Mouse (Mus musculus): ENCODE measurements around the gene Rtn4rl2. TPM values are rescaled to one million over a fixed set of nuclear protein-coding genes. Genes with fewer than 3 reads are reported as not detected.

Gene Rtn4rl2
- polyA plus RNA-seq, 1 experiment from 2014 or later: 3.9 TPM

- no peaks in the 10 kb centered on the region for H3K36me3 ChIP-seq
These were observed 9.1 kb upstream of the Rtn4rl2 start for GRCm38 (mm10) chr2:84895495-84896198.

GRCm38 (mm10) chr2:84893359-84893758 lies 6.8 kb upstream of the Rtn4rl2 start:
- H3K9me3 ChIP-seq (replicated peaks): no peaks in the 10 kb centered on the region
- peaks cover 26% of the 10 kb centered on the region for H3K27me3 ChIP-seq (replicated peaks)
- no peak overlapping the region for H3K27ac ChIP-seq (replicated peaks)
- no peak overlapping the region for H3K4me3 ChIP-seq (replicated peaks)
- WGBS: 61% methylated on average over 6 of the region's 6 CpGs
- no peaks in the 10 kb centered on the region for H3K36me3 ChIP-seq
- peaks cover 13% of the 10 kb centered on the region for H3K4me1 ChIP-seq
- no peak for ATAC-seq (ENCODE audit: low FRiP score)
- H3K9ac ChIP-seq (replicated peaks): no peak overlapping the region
- no peak overlapping the region for H3K4me2 ChIP-seq

More at GRCm38 (mm10) chr2:84895495-84896198, 9.1 kb upstream of the Rtn4rl2 start:
- Histone ChIP-seq H3K9me3 (replicated peaks) (no peaks in the 10 kb centered on the region), H3K27me3 (replicated peaks) (peaks cover 13% of the 10 kb centered on the region; the same call in 1 of the 2 replicates), H3K4me2 (no peak overlapping the region), H3K4me3 (replicated peaks) (no peak overlapping the region), H3K9ac (replicated peaks) (no peak overlapping the region), H3K27ac (replicated peaks) (no peak overlapping the region), H3K4me1 (no peaks in the 10 kb centered on the region)
- WGBS: 72% methylated on average over 4 of the region's 4 CpGs
- ATAC-seq (ENCODE audit: low FRiP score): no peak

- Histone ChIP-seq H3K4me2 (peak overlapping the region; percentile 81; the same call in 1 of the 2 replicates), H3K9ac (replicated peaks) (no peak overlapping the region), H3K27me3 (replicated peaks) (peaks cover 55% of the 10 kb centered on the region), H3K36me3 (no peaks in the 10 kb centered on the region), H3K9me3 (replicated peaks) (no peaks in the 10 kb centered on the region), H3K4me3 (replicated peaks) (no peak overlapping the region), H3K4me1 (peaks cover 38% of the 10 kb centered on the region), H3K27ac (replicated peaks) (no peak overlapping the region)
- no peak for ATAC-seq (ENCODE audit: low FRiP score)
- WGBS: 0% methylated on average over 5 of the region's 5 CpGs
These were observed 3.5 kb upstream of the Rtn4rl2 start for GRCm38 (mm10) chr2:84890045-84890340.

- no peak for ATAC-seq (ENCODE audit: low FRiP score)
- WGBS: 11% methylated on average over 14 of the region's 14 CpGs
- no peak overlapping the region for H3K27ac ChIP-seq (replicated peaks)
- H3K4me1 ChIP-seq: peaks cover 38% of the 10 kb centered on the region
- peak overlapping the region; percentile 32 for H3K4me3 ChIP-seq (replicated peaks)
- no peaks in the 10 kb centered on the region for H3K9me3 ChIP-seq (replicated peaks)
- peaks cover 60% of the 10 kb centered on the region for H3K27me3 ChIP-seq (replicated peaks)
- peak overlapping the region; percentile 81 for H3K4me2 ChIP-seq
- no peaks in the 10 kb centered on the region for H3K36me3 ChIP-seq
- peak overlapping the region; percentile 17; the same call in 1 of the 2 replicates for H3K9ac ChIP-seq (replicated peaks)
These were observed 3.0 kb upstream of the Rtn4rl2 start for GRCm38 (mm10) chr2:84889316-84890044.

GRCm38 (mm10) chr2:84888657-84889315 lies 2.3 kb upstream of the Rtn4rl2 start:
- ATAC-seq (ENCODE audit: low FRiP score): no peak
- 3% methylated on average over 28 of the region's 28 CpGs for WGBS
- H3K27ac ChIP-seq (replicated peaks): no peak overlapping the region
- H3K27me3 ChIP-seq (replicated peaks): peaks cover 67% of the 10 kb centered on the region
- H3K9ac ChIP-seq (replicated peaks): peak overlapping the region; percentile 17; the same call in 1 of the 2 replicates
- H3K36me3 ChIP-seq: no peaks in the 10 kb centered on the region
- H3K9me3 ChIP-seq (replicated peaks): no peaks in the 10 kb centered on the region
- peaks cover 40% of the 10 kb centered on the region for H3K4me1 ChIP-seq
- peak overlapping the region; percentile 81 for H3K4me2 ChIP-seq
- H3K4me3 ChIP-seq (replicated peaks): peak overlapping the region; percentile 32

- Histone ChIP-seq H3K4me1 (peaks cover 51% of the 10 kb centered on the region), H3K27me3 (replicated peaks) (peaks cover 77% of the 10 kb centered on the region)
These were observed 1.1 kb upstream of the Rtn4rl2 start for GRCm38 (mm10) chr2:84887411-84888271.

GRCm38 (mm10) chr2:84886821-84887281 lies 341 bp upstream of the Rtn4rl2 start:
- no peaks in the 10 kb centered on the region for H3K9me3 ChIP-seq (replicated peaks)
- H3K4me2 ChIP-seq: peak overlapping the region; percentile 81
- H3K27me3 ChIP-seq (replicated peaks): peaks cover 80% of the 10 kb centered on the region
- no peak overlapping the region for H3K27ac ChIP-seq (replicated peaks)
- peak overlapping the region; percentile 50 for H3K9ac ChIP-seq (replicated peaks)
- H3K4me3 ChIP-seq (replicated peaks): peak overlapping the region; percentile 67
- no peaks in the 10 kb centered on the region for H3K36me3 ChIP-seq
- peaks cover 53% of the 10 kb centered on the region for H3K4me1 ChIP-seq
- peak; percentile 58 for ATAC-seq (ENCODE audit: low FRiP score)
- WGBS: 0% methylated on average over 32 of the region's 39 CpGs

More at GRCm38 (mm10) chr2:84887411-84888271, 1.1 kb upstream of the Rtn4rl2 start:
- Histone ChIP-seq H3K27ac (replicated peaks) (no peak overlapping the region), H3K9me3 (replicated peaks) (no peaks in the 10 kb centered on the region), H3K36me3 (no peaks in the 10 kb centered on the region), H3K9ac (replicated peaks) (peak overlapping the region; percentile 50; the same call in 1 of the 2 replicates), H3K4me2 (peak overlapping the region; percentile 81), H3K4me3 (replicated peaks) (peak overlapping the region; percentile 67)
- ATAC-seq (ENCODE audit: low FRiP score): peak; percentile 23
- under 1% methylated on average over 58 of the region's 58 CpGs for WGBS

GRCm38 (mm10) chr2:84885084-84886055 lies 1.1 kb downstream of the Rtn4rl2 start:
- H3K9ac ChIP-seq (replicated peaks): no peak overlapping the region
- WGBS: 10% methylated on average over 21 of the region's 23 CpGs
- peak overlapping the region; percentile 81 for H3K4me2 ChIP-seq
- H3K36me3 ChIP-seq: no peaks in the 10 kb centered on the region
- peaks cover 86% of the 10 kb centered on the region for H3K27me3 ChIP-seq (replicated peaks)
- H3K4me1 ChIP-seq: peaks cover 53% of the 10 kb centered on the region
- ATAC-seq (ENCODE audit: low FRiP score): no peak
- no peak overlapping the region for H3K27ac ChIP-seq (replicated peaks)
- H3K9me3 ChIP-seq (replicated peaks): no peaks in the 10 kb centered on the region
- H3K4me3 ChIP-seq (replicated peaks): peak overlapping the region; percentile 67

GRCm38 (mm10) chr2:84884611-84885010 lies 1.9 kb downstream of the Rtn4rl2 start:
- no peak for ATAC-seq (ENCODE audit: low FRiP score)
- Histone ChIP-seq H3K27me3 (replicated peaks) (peaks cover 85% of the 10 kb centered on the region), H3K27ac (replicated peaks) (no peak overlapping the region), H3K36me3 (no peaks in the 10 kb centered on the region), H3K4me2 (peak overlapping the region; percentile 81; the same call in 1 of the 2 replicates), H3K9me3 (replicated peaks) (no peaks in the 10 kb centered on the region), H3K4me1 (peaks cover 50% of the 10 kb centered on the region), H3K4me3 (replicated peaks) (0 out of 2 replicates have a peak overlapping the region, but pooled peaks have one; percentile 67), H3K9ac (replicated peaks) (no peak overlapping the region)
- WGBS: 48% methylated on average over 4 of the region's 4 CpGs

- Histone ChIP-seq H3K27me3 (replicated peaks) (peaks cover 78% of the 10 kb centered on the region), H3K27ac (replicated peaks) (no peak overlapping the region), H3K4me2 (peak overlapping the region; percentile 39), H3K36me3 (no peaks in the 10 kb centered on the region), H3K4me1 (peaks cover 43% of the 10 kb centered on the region), H3K9ac (replicated peaks) (no peak overlapping the region), H3K4me3 (replicated peaks) (no peak overlapping the region), H3K9me3 (replicated peaks) (no peaks in the 10 kb centered on the region)
- 65% methylated on average over 4 of the region's 4 CpGs for WGBS
- ATAC-seq (ENCODE audit: low FRiP score): no peak
These were observed 2.6 kb downstream of the Rtn4rl2 start for GRCm38 (mm10) chr2:84883942-84884341.

Data from neural tube, embryonic 15.5 days (tissue).